Comparison of ENCODE assay signal across 8 mouse cellular contexts in genomic region chr7:19796697-19797588, GRCm38 (mm10). TPM values are rescaled to one million over a fixed set of nuclear protein-coding genes. Genes with fewer than 3 reads are reported as not detected.
A peak's percentile ranks its signal among the peaks of the same experiment; 100 is the strongest.
DNase-seq lines count a peak whose midpoint lies in the region; ATAC-seq lines count a peak whose summit lies in the region.

Gene Cblc, minus strand, starts transcription at chr7:19796809.

- ATAC-seq in frontal cortex, adult (ENCODE audit: low TSS enrichment), result peak; percentile 44; the same call in 1 of the 2 replicates
- ATAC-seq in midbrain, embryonic 11.5 days (ENCODE audit: low FRiP score), result peak; percentile 67

- 0 out of 2 replicates have a peak, but pooled peaks cover 5% of the 10 kb centered on the region for H3K4me1 ChIP-seq in hindbrain, embryonic 10.5 days (replicated peaks)
- H3K4me1 ChIP-seq in midbrain, embryonic 11.5 days (ENCODE audit: control insufficient read depth, insufficient read depth, low read length), result no peaks in the 10 kb centered on the region

- 0 out of 2 replicates have a peak within 1 kb of the TSS, but pooled peaks have one; percentile 5 for H3K9ac ChIP-seq in midbrain, embryonic 11.5 days (ENCODE audit: low read length)

- peak within 1 kb of the TSS; percentile 34 for H3K4me3 ChIP-seq in hindbrain, embryonic 10.5 days
- H3K4me3 ChIP-seq in midbrain, embryonic 11.5 days (ENCODE audit: low read depth, low read length), result no peak within 1 kb of the TSS

- H3K36me3 ChIP-seq in hindbrain, embryonic 10.5 days, result no peaks in the 10 kb centered on the region
- H3K36me3 ChIP-seq in midbrain, embryonic 11.5 days (ENCODE audit: control insufficient read depth, insufficient read depth, low read length), result no peaks in the 10 kb centered on the region

- peak; percentile 46 to 57 for DNase-seq in cerebellum, adult 18-20 months
- no peak for DNase-seq in cerebellum, adult 11-12 months
- peak; percentile 60 for DNase-seq in c-Kit-positive CD71-negative TER-119-negative erythroid progenitor cells, embryonic 14.5 days (ENCODE audit: low read depth)
- peak; percentile 70 for DNase-seq in hindbrain, embryonic 10.5 days (ENCODE audit: low spot score)
- DNase-seq in left cerebral cortex, postnatal 4 days, result peak; percentile 58
- peak; percentile 93 for DNase-seq in midbrain, embryonic 11.5 days (ENCODE audit: low spot score, missing footprints)
- peak; percentile 74 to 89 for DNase-seq in spleen, postnatal 10 days (ENCODE audit: low spot score in 2 of 2)

- H3K27ac ChIP-seq in hindbrain, embryonic 10.5 days, result no peak within 1 kb of the TSS
- no peak within 1 kb of the TSS for H3K27ac ChIP-seq in midbrain, embryonic 11.5 days (ENCODE audit: low read depth, low read length)

- WGBS in hindbrain, embryonic 10.5 days, result 4% methylated on average over 32 of the region's 32 CpGs
- 3% methylated on average over 32 of the region's 32 CpGs for WGBS in midbrain, embryonic 11.5 days

- no peaks in the 10 kb centered on the region; the same call in 1 of the 2 replicates for H3K9me3 ChIP-seq in hindbrain, embryonic 10.5 days
- no peaks in the 10 kb centered on the region for H3K9me3 ChIP-seq in midbrain, embryonic 11.5 days (ENCODE audit: control insufficient read depth, low read length)

- peaks cover 29% of the 10 kb centered on the region for H3K27me3 ChIP-seq in hindbrain, embryonic 10.5 days (ENCODE audit: insufficient read depth, poor library complexity, severe bottlenecking)
- H3K27me3 ChIP-seq in midbrain, embryonic 11.5 days (ENCODE audit: control insufficient read depth, insufficient read depth, low read length), result peaks cover 17% of the 10 kb centered on the region

- H3K4me2 ChIP-seq in midbrain, embryonic 11.5 days, result no peak within 1 kb of the TSS

- intact Hi-C loops in left cerebral cortex, postnatal 4 days (cut with DNase I), result no loop called here

RNA-seq across cellular contexts. Expression of gene Cblc, which starts in this region (rescaled TPM):
- 1.2 and 1.8 TPM in 2 replicates for polyA plus RNA-seq in hindbrain, embryonic 10.5 days (2016; fragmentation: Nextera tagmentation; extraction: Ambion mirVana)
- total RNA-seq in left cerebral cortex, postnatal 4 days (2021), result under 1 TPM in 1 of 2 experiments, not detected in 1; 0.93 TPM
- polyA plus RNA-seq in midbrain, embryonic 11.5 days (2014; fragmentation: Nextera tagmentation; extraction: Ambion mirVana), result not detected in 2 replicates

Comparison
In these comparisons a context has a peak if more than half of its experiments do, and no peak if none do; other contexts are left out.
1. Peak in DNase-seq in left cerebral cortex, postnatal 4 days; RNA of the gene not detected or under 1 TPM.
2. Peak in DNase-seq, ATAC-seq and H3K9ac ChIP-seq in midbrain, embryonic 11.5 days; RNA of the gene not detected or under 1 TPM.